Mouse (Mus musculus): ENCODE results near the gene Spata31d1b. TPM values are rescaled to one million over a fixed set of nuclear protein-coding genes. Genes with fewer than 3 reads are reported as not detected.
A peak's percentile ranks its signal among the peaks of the same experiment; 100 is the strongest.

The Spata31d1b gene
- polyA plus RNA-seq, 1 experiment from 2014 or later, result not detected

- ATAC-seq, result no peak
- Histone ChIP-seq H3K9ac (no peak overlapping the region), H3K4me1 (peaks cover 8% of the 10 kb centered on the region; the same call in 1 of the 2 replicates), H3K4me2 (no peak overlapping the region), H3K9me3 (replicated peaks) (no peaks in the 10 kb centered on the region), H3K27me3 (replicated peaks) (peaks cover 4% of the 10 kb centered on the region; the same call in 1 of the 2 replicates), H3K4me3 (no peak overlapping the region), H3K36me3 (peaks cover 27% of the 10 kb centered on the region), H3K27ac (no peak overlapping the region)
- WGBS (ENCODE audit: insufficient replicate concordance), result 66% methylated on average over 12 of the region's 12 CpGs
Observed at GRCm38 (mm10) chr13:59750310-59750709, 38.2 kb downstream of the Spata31d1b start.

DNA sequence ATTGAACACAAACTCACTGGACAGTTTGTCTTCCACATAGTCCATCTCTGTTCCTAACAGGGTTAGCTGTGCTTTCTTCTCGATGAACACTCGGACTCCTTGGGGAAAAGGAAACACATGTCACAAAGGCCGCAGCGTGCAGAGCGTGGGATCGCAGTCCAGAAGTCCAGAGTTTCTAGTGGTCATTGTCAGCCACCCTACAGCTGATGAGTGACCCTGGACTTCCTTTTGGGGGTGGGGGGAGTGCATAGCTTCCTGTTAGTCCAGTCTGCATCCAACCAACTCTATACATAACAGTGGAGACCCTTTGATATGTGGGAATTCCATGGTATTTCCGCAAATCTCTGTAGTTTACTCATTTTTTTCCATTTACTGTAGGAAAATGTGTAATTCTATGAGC, 44.8 kb downstream of the Spata31d1b start:
- Histone ChIP-seq H3K4me2 (no peak overlapping the region), H3K27ac (no peak overlapping the region), H3K9me3 (replicated peaks) (no peaks in the 10 kb centered on the region), H3K4me3 (no peak overlapping the region), H3K27me3 (replicated peaks) (no peaks in the 10 kb centered on the region), H3K36me3 (peaks cover 88% of the 10 kb centered on the region), H3K9ac (no peak overlapping the region), H3K4me1 (peaks cover 25% of the 10 kb centered on the region)
- peak; percentile 36; the same call in 1 of the 2 replicates for ATAC-seq
- 90% methylated on average over 7 of the region's 7 CpGs for WGBS (ENCODE audit: insufficient replicate concordance)

DNA sequence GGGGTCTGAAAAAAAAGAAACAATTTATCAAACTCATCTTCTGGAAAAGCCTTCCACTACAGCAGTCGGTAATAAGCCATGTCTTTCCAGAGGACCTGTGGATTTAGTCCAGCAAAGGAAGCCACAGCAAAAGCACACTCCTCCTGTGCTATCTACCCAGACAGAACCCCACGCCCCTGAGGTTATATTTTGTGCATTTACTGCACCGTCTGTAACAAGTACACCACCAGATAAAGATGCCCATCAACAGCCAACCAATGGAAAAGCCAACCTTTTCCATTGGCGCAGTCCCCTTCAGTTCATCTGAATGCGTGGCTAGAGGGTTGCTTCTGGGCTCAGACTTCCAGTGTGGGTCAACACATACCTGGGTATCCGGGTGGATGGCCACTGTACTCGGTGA, 50.7 kb downstream of the Spata31d1b start:
- Histone ChIP-seq H3K27me3 (replicated peaks) (no peaks in the 10 kb centered on the region), H3K9me3 (replicated peaks) (no peaks in the 10 kb centered on the region), H3K4me2 (peak overlapping the region; percentile 46), H3K36me3 (peaks cover 93% of the 10 kb centered on the region), H3K4me1 (peaks cover 73% of the 10 kb centered on the region), H3K4me3 (peak overlapping the region; percentile 18), H3K27ac (peak overlapping the region; percentile 84), H3K9ac (peak overlapping the region; percentile 55)
- 53% methylated on average over 7 of the region's 7 CpGs for whole genome bisulfite sequencing (ENCODE audit: insufficient replicate concordance)
- ATAC-seq, result peak; percentile 86

- peak overlapping the region; percentile 96 for H3K4me3 ChIP-seq
- peak overlapping the region; percentile 98 for H3K9ac ChIP-seq
- H3K27ac ChIP-seq, result peak overlapping the region; percentile 100
- peak overlapping the region; percentile 90 for H3K4me2 ChIP-seq
- no peaks in the 10 kb centered on the region for H3K9me3 ChIP-seq (replicated peaks)
- H3K36me3 ChIP-seq, result peaks cover 61% of the 10 kb centered on the region
- H3K27me3 ChIP-seq (replicated peaks), result no peaks in the 10 kb centered on the region
- H3K4me1 ChIP-seq, result peaks cover 75% of the 10 kb centered on the region
- ATAC-seq, result no peak
- 62% methylated on average over 11 of the region's 11 CpGs for WGBS (ENCODE audit: insufficient replicate concordance)
Observed at GRCm38 (mm10) chr13:59766786-59767515, 54.9 kb downstream of the Spata31d1b start.

- WGBS (ENCODE audit: insufficient replicate concordance), result 17% methylated on average over 13 of the region's 13 CpGs
- H3K4me1 ChIP-seq, result peaks cover 74% of the 10 kb centered on the region
- H3K27ac ChIP-seq, result peak overlapping the region; percentile 100
- no peak for ATAC-seq
- no peaks in the 10 kb centered on the region for H3K27me3 ChIP-seq (replicated peaks)
- peak overlapping the region; percentile 96 for H3K4me3 ChIP-seq
- no peaks in the 10 kb centered on the region for H3K9me3 ChIP-seq (replicated peaks)
- peak overlapping the region; percentile 90 for H3K4me2 ChIP-seq
- H3K36me3 ChIP-seq, result peaks cover 61% of the 10 kb centered on the region
- peak overlapping the region; percentile 98 for H3K9ac ChIP-seq
Observed at GRCm38 (mm10) chr13:59768531-59768930, 56.4 kb downstream of the Spata31d1b start.

Other genes starting within 250 kb of the Spata31d1b start
- 12.1 and 13.2 TPM in 2 replicates for gene Agtpbp1, start 127.1 kb upstream of the Spata31d1b start, polyA plus RNA-seq (2016; fragmentation: Nextera tagmentation; extraction: Ambion mirVana)
- 35.5 and 37.2 TPM in 2 replicates for gene Naa35, start 127.0 kb upstream of the Spata31d1b start, polyA plus RNA-seq (2016; fragmentation: Nextera tagmentation; extraction: Ambion mirVana)
- 63.8 and 64.2 TPM in 2 replicates for gene Golm1, start 36.5 kb upstream of the Spata31d1b start, polyA plus RNA-seq (2016; fragmentation: Nextera tagmentation; extraction: Ambion mirVana)
- not detected in 2 replicates for gene 4921517D22Rik, start 18.2 kb upstream of the Spata31d1b start, polyA plus RNA-seq (2016; fragmentation: Nextera tagmentation; extraction: Ambion mirVana)
- 0.05 TPM in 1 of 2 replicates, not detected in the other for gene Spata31d1a, start 2.0 kb upstream of the Spata31d1b start, polyA plus RNA-seq (2016; fragmentation: Nextera tagmentation; extraction: Ambion mirVana)
- not detected in 2 replicates for gene Spata31d1d, start 19.5 kb downstream of the Spata31d1b start, polyA plus RNA-seq (2016; fragmentation: Nextera tagmentation; extraction: Ambion mirVana)
- not detected in 2 replicates for gene 1700014D04Rik, start 34.5 kb downstream of the Spata31d1b start, polyA plus RNA-seq (2016; fragmentation: Nextera tagmentation; extraction: Ambion mirVana)
- gene Isca1, start 57.5 kb downstream of the Spata31d1b start, polyA plus RNA-seq (2016; fragmentation: Nextera tagmentation; extraction: Ambion mirVana), result 216 and 223 TPM in 2 replicates
- not detected in 2 replicates for gene Gm49354, start 70.0 kb downstream of the Spata31d1b start, polyA plus RNA-seq (2016; fragmentation: Nextera tagmentation; extraction: Ambion mirVana)
- gene Tut7, start 110.9 kb downstream of the Spata31d1b start, polyA plus RNA-seq (2016; fragmentation: Nextera tagmentation; extraction: Ambion mirVana), result 66.3 and 74.4 TPM in 2 replicates

Measured in liver, embryonic 12.5 days (tissue).